Mouse (Mus musculus) heart, embryonic 10.5 days (tissue): ENCODE data around the gene Cyp2w1. TPM values are rescaled to one million over a fixed set of nuclear protein-coding genes. Genes with fewer than 3 reads are reported as not detected.

ENCODE experiments used
- microRNA counts: library from miRNA; unstranded; fragments of <30 nt; microRNA quantifications from one replicate; lab custom pipeline; 2017
- microRNA-seq: library from miRNA; unstranded; fragments of <30 nt; microRNA quantifications from one replicate; pipeline ENCODE4, GENCODE M21; 2017
- polyA plus RNA-seq: library from polyadenylated mRNA; unstranded; fragments of >200 nt; fragmentation: Nextera tagmentation; extraction: Ambion mirVana; gene quantifications from 2 replicates; pipeline ENCODE4 v1.2.1, GENCODE M21; 2016

Cyp2w1 gene
- polyA plus RNA-seq, 1 experiment from 2014 or later, result not detected

MicroRNAs encoded within 50 kb of the gene (microRNA counts, 519-probe panel; counts per million panel counts)
- microRNA mmu-miR-339-3p (lab: Ali Mortazavi, UCI) (not detected), microRNA mmu-miR-339-5p (lab: Ali Mortazavi, UCI) (not detected)

Small RNAs within 50 kb of the gene (microRNA-seq; reads per million reads assigned to microRNA genes)
- gene Mir339, result 549 reads per million, percentile 73 among the genes with 10 or more reads in this experiment

Other genes with a start within 250 kb of the Cyp2w1 start
- 7.4 and 8.3 TPM in 2 replicates for gene Prkar1b, start 202.6 kb upstream of the Cyp2w1 start, polyA plus RNA-seq
- gene Dnaaf5, start 202.4 kb upstream of the Cyp2w1 start, polyA plus RNA-seq, result 9.5 and 12.5 TPM in 2 replicates
- gene Sun1, start 152.0 kb upstream of the Cyp2w1 start, polyA plus RNA-seq, result 40.3 and 43.8 TPM in 2 replicates
- 193 and 205 TPM in 2 replicates for gene Get4, start 100.3 kb upstream of the Cyp2w1 start, polyA plus RNA-seq
- 1.1 and 1.2 TPM in 2 replicates for gene Adap1, start 27.0 kb upstream of the Cyp2w1 start, polyA plus RNA-seq
- 76.3 and 93.2 TPM in 2 replicates for gene Cox19, start 1.2 kb upstream of the Cyp2w1 start, polyA plus RNA-seq
- 5.6 and 5.7 TPM in 2 replicates for gene Gpr146, start 25.1 kb downstream of the Cyp2w1 start, polyA plus RNA-seq
- gene C130050O18Rik, start 52.7 kb downstream of the Cyp2w1 start, polyA plus RNA-seq, result 0.28 and 0.45 TPM in 2 replicates
- 0.26 and 0.36 TPM in 2 replicates for gene Gper1, start 70.5 kb downstream of the Cyp2w1 start, polyA plus RNA-seq
- 29.2 and 40.9 TPM in 2 replicates for gene 3110082I17Rik, start 107.9 kb downstream of the Cyp2w1 start, polyA plus RNA-seq
- 10.7 and 12.6 TPM in 2 replicates for gene Zfand2a, start 131.9 kb downstream of the Cyp2w1 start, polyA plus RNA-seq
- gene Uncx, start 190.9 kb downstream of the Cyp2w1 start, polyA plus RNA-seq, result 0.18 TPM in 1 of 2 replicates, not detected in the other